Mouse (Mus musculus): ENCODE results near the gene Pitpnc1. TPM values are rescaled to one million over a fixed set of nuclear protein-coding genes. Genes with fewer than 3 reads are reported as not detected.

Gene Pitpnc1
- polyA plus RNA-seq, 1 experiment from 2014 or later = 38.1 TPM

- Histone ChIP-seq H3K4me2 (ENCODE audit: low read depth) (no peak overlapping the region), H3K27me3 (ENCODE audit: control insufficient read depth, insufficient read depth, low read length) (no peaks in the 10 kb centered on the region), H3K4me3 (ENCODE audit: low read depth, low read length) (no peak overlapping the region), H3K4me1 (ENCODE audit: control insufficient read depth, insufficient read depth, low read length) (no peaks in the 10 kb centered on the region), H3K9me3 (ENCODE audit: control insufficient read depth, low read length) (no peaks in the 10 kb centered on the region), H3K27ac (ENCODE audit: low read depth, low read length) (no peak overlapping the region), H3K9ac (ENCODE audit: low read length) (no peak overlapping the region), H3K36me3 (ENCODE audit: control insufficient read depth, insufficient read depth, low read length) (no peaks in the 10 kb centered on the region)
- DNase-seq (ENCODE audit: low spot score) (no peak), ATAC-seq (ENCODE audit: insufficient read depth, low FRiP score, low TSS enrichment) (no peak)
- WGBS = 80% methylated on average over 4 of the region's 4 CpGs
Observed at GRCm38 (mm10) chr11:107437723-107438122, 32.8 kb downstream of the Pitpnc1 start.

GRCm38 (mm10) chr11:107435776-107436449 lies 34.6 kb downstream of the Pitpnc1 start:
- no peak overlapping the region for H3K9ac ChIP-seq (ENCODE audit: low read length)
- no peaks in the 10 kb centered on the region for H3K27me3 ChIP-seq (ENCODE audit: control insufficient read depth, insufficient read depth, low read length)
- no peak for DNase-seq (ENCODE audit: low spot score)
- H3K9me3 ChIP-seq (ENCODE audit: control insufficient read depth, low read length) = no peaks in the 10 kb centered on the region
- no peaks in the 10 kb centered on the region for H3K36me3 ChIP-seq (ENCODE audit: control insufficient read depth, insufficient read depth, low read length)
- no peak overlapping the region for H3K4me2 ChIP-seq (ENCODE audit: low read depth)
- H3K4me3 ChIP-seq (ENCODE audit: low read depth, low read length) = no peak overlapping the region
- no peak for ATAC-seq (ENCODE audit: insufficient read depth, low FRiP score, low TSS enrichment)
- 87% methylated on average over 6 of the region's 6 CpGs for WGBS
- no peaks in the 10 kb centered on the region for H3K4me1 ChIP-seq (ENCODE audit: control insufficient read depth, insufficient read depth, low read length)
- H3K27ac ChIP-seq (ENCODE audit: low read depth, low read length) = no peak overlapping the region

- Histone ChIP-seq H3K9ac (ENCODE audit: low read length) (no peak overlapping the region), H3K4me2 (ENCODE audit: low read depth) (no peak overlapping the region), H3K4me1 (ENCODE audit: control insufficient read depth, insufficient read depth, low read length) (no peaks in the 10 kb centered on the region), H3K9me3 (ENCODE audit: control insufficient read depth, low read length) (no peaks in the 10 kb centered on the region), H3K27ac (ENCODE audit: low read depth, low read length) (no peak overlapping the region), H3K27me3 (ENCODE audit: control insufficient read depth, insufficient read depth, low read length) (no peaks in the 10 kb centered on the region), H3K4me3 (ENCODE audit: low read depth, low read length) (no peak overlapping the region), H3K36me3 (ENCODE audit: control insufficient read depth, insufficient read depth, low read length) (no peaks in the 10 kb centered on the region)
- WGBS = 89% methylated on average over 7 of the region's 7 CpGs
- DNase-seq (ENCODE audit: low spot score) = no peak
- no peak for ATAC-seq (ENCODE audit: insufficient read depth, low FRiP score, low TSS enrichment)
Observed at GRCm38 (mm10) chr11:107431197-107431965, 39.1 kb downstream of the Pitpnc1 start.

- DNase-seq (ENCODE audit: low spot score) (no peak), ATAC-seq (ENCODE audit: insufficient read depth, low FRiP score, low TSS enrichment) (no peak)
- H3K27ac ChIP-seq (ENCODE audit: low read depth, low read length) = no peak overlapping the region
- no peaks in the 10 kb centered on the region for H3K36me3 ChIP-seq (ENCODE audit: control insufficient read depth, insufficient read depth, low read length)
- H3K9me3 ChIP-seq (ENCODE audit: control insufficient read depth, low read length) = no peaks in the 10 kb centered on the region
- H3K27me3 ChIP-seq (ENCODE audit: control insufficient read depth, insufficient read depth, low read length) = no peaks in the 10 kb centered on the region
- no peak overlapping the region for H3K9ac ChIP-seq (ENCODE audit: low read length)
- H3K4me3 ChIP-seq (ENCODE audit: low read depth, low read length) = no peak overlapping the region
- H3K4me1 ChIP-seq (ENCODE audit: control insufficient read depth, insufficient read depth, low read length) = no peaks in the 10 kb centered on the region
- WGBS = 96% methylated on average over 10 of the region's 10 CpGs
- H3K4me2 ChIP-seq (ENCODE audit: low read depth) = no peak overlapping the region
Observed at GRCm38 (mm10) chr11:107428011-107428410, 42.5 kb downstream of the Pitpnc1 start.

- Histone ChIP-seq H3K9ac (ENCODE audit: low read length) (no peak overlapping the region), H3K4me2 (ENCODE audit: low read depth) (no peak overlapping the region), H3K4me3 (ENCODE audit: low read depth, low read length) (no peak overlapping the region), H3K9me3 (ENCODE audit: control insufficient read depth, low read length) (no peaks in the 10 kb centered on the region), H3K27me3 (ENCODE audit: control insufficient read depth, insufficient read depth, low read length) (no peaks in the 10 kb centered on the region), H3K27ac (ENCODE audit: low read depth, low read length) (no peak overlapping the region), H3K36me3 (ENCODE audit: control insufficient read depth, insufficient read depth, low read length) (no peaks in the 10 kb centered on the region), H3K4me1 (ENCODE audit: control insufficient read depth, insufficient read depth, low read length) (no peaks in the 10 kb centered on the region)
- no peak for DNase-seq (ENCODE audit: low spot score)
- no peak for ATAC-seq (ENCODE audit: insufficient read depth, low FRiP score, low TSS enrichment)
- 89% methylated on average over 12 of the region's 12 CpGs for WGBS
Observed at GRCm38 (mm10) chr11:107424176-107424575, 46.3 kb downstream of the Pitpnc1 start.

GRCm38 (mm10) chr11:107422356-107422754 lies 48.1 kb downstream of the Pitpnc1 start:
- DNase-seq (ENCODE audit: low spot score) = no peak
- no peak for ATAC-seq (ENCODE audit: insufficient read depth, low FRiP score, low TSS enrichment)
- 73% methylated on average over 5 of the region's 5 CpGs for WGBS
- no peak overlapping the region for H3K9ac ChIP-seq (ENCODE audit: low read length)
- no peaks in the 10 kb centered on the region for H3K4me1 ChIP-seq (ENCODE audit: control insufficient read depth, insufficient read depth, low read length)
- H3K9me3 ChIP-seq (ENCODE audit: control insufficient read depth, low read length) = no peaks in the 10 kb centered on the region
- H3K27ac ChIP-seq (ENCODE audit: low read depth, low read length) = no peak overlapping the region
- no peak overlapping the region for H3K4me2 ChIP-seq (ENCODE audit: low read depth)
- H3K4me3 ChIP-seq (ENCODE audit: low read depth, low read length) = no peak overlapping the region
- H3K36me3 ChIP-seq (ENCODE audit: control insufficient read depth, insufficient read depth, low read length) = no peaks in the 10 kb centered on the region
- no peaks in the 10 kb centered on the region for H3K27me3 ChIP-seq (ENCODE audit: control insufficient read depth, insufficient read depth, low read length)

- Histone ChIP-seq H3K36me3 (ENCODE audit: control insufficient read depth, insufficient read depth, low read length) (no peaks in the 10 kb centered on the region), H3K4me1 (ENCODE audit: control insufficient read depth, insufficient read depth, low read length) (peaks cover 3% of the 10 kb centered on the region; the same call in 1 of the 2 replicates), H3K27ac (ENCODE audit: low read depth, low read length) (no peak overlapping the region), H3K27me3 (ENCODE audit: control insufficient read depth, insufficient read depth, low read length) (no peaks in the 10 kb centered on the region), H3K9ac (ENCODE audit: low read length) (no peak overlapping the region), H3K4me3 (ENCODE audit: low read depth, low read length) (no peak overlapping the region), H3K4me2 (ENCODE audit: low read depth) (no peak overlapping the region), H3K9me3 (ENCODE audit: control insufficient read depth, low read length) (no peaks in the 10 kb centered on the region)
- DNase-seq (ENCODE audit: low spot score) (no peak), ATAC-seq (ENCODE audit: insufficient read depth, low FRiP score, low TSS enrichment) (no peak)
- 61% methylated on average over 5 of the region's 5 CpGs for WGBS
Observed at GRCm38 (mm10) chr11:107421751-107422355, 48.6 kb downstream of the Pitpnc1 start.

GRCm38 (mm10) chr11:107419925-107420324 lies 50.6 kb downstream of the Pitpnc1 start:
- peaks cover 8% of the 10 kb centered on the region for H3K4me1 ChIP-seq (ENCODE audit: control insufficient read depth, insufficient read depth, low read length)
- H3K27me3 ChIP-seq (ENCODE audit: control insufficient read depth, insufficient read depth, low read length) = no peaks in the 10 kb centered on the region
- no peaks in the 10 kb centered on the region for H3K9me3 ChIP-seq (ENCODE audit: control insufficient read depth, low read length)
- no peak overlapping the region for H3K4me3 ChIP-seq (ENCODE audit: low read depth, low read length)
- DNase-seq (ENCODE audit: low spot score) = no peak
- ATAC-seq (ENCODE audit: insufficient read depth, low FRiP score, low TSS enrichment) = no peak
- 71% methylated on average over 7 of the region's 7 CpGs for WGBS
- no peak overlapping the region for H3K9ac ChIP-seq (ENCODE audit: low read length)
- H3K4me2 ChIP-seq (ENCODE audit: low read depth) = no peak overlapping the region
- no peaks in the 10 kb centered on the region for H3K36me3 ChIP-seq (ENCODE audit: control insufficient read depth, insufficient read depth, low read length)
- H3K27ac ChIP-seq (ENCODE audit: low read depth, low read length) = no peak overlapping the region

All from neural tube, embryonic 11.5 days (tissue).